Mouse (Mus musculus) MEL (cell line): ENCODE measurements around the gene Rftn1.

Experiments used
- CHD2 ChIP-seq: IDR thresholded peaks from 2 replicates; pipeline ENCODE4 v1.6.1; 2011; ENCODE audit warnings: low read length, improper control_type of control experiment
- CTCF ChIP-seq, 3 experiments: IDR thresholded peaks in 2 of 3; conservative IDR thresholded peaks in 1 of 3; 2 replicates each; pipeline ENCODE4 v1.5.1; 2011 to 2012; ENCODE audit warnings: low read length in 3 of 3, low read depth in 2 of 3, mild to moderate bottlenecking in 2 of 3, improper control_type of control experiment in 1 of 3, inconsistent platforms in 1 of 3, mixed read lengths in 1 of 3, moderate library complexity in 1 of 3; ENCODE audit not compliant: control insufficient read depth in 1 of 3, insufficient read depth in 1 of 3, poor library complexity in 1 of 3, severe bottlenecking in 1 of 3
- EP300 ChIP-seq, 2 experiments: IDR thresholded peaks; 2 replicates each; pipeline ENCODE4 v1.6.1; 2011; ENCODE audit warnings: improper control_type of control experiment in 2 of 2, low read length in 2 of 2, low read depth in 1 of 2, mild to moderate bottlenecking in 1 of 2
- GABPA ChIP-seq: IDR thresholded peaks from 2 replicates; pipeline ENCODE4 v1.6.1; 2012; ENCODE audit warnings: low read depth, mild to moderate bottlenecking, inconsistent platforms, low read length, improper control_type of control experiment, moderate library complexity
- GATA1 ChIP-seq: IDR thresholded peaks from 2 replicates; pipeline ENCODE4 v1.6.1; 2011; ENCODE audit warnings: low read depth, low read length, improper control_type of control experiment
- MEF2A ChIP-seq: IDR thresholded peaks from 2 replicates; pipeline ENCODE4 v1.6.1; 2014; ENCODE audit warnings: low read depth, mild to moderate bottlenecking, inconsistent platforms, low read length, improper control_type of control experiment; ENCODE audit not compliant: poor library complexity, insufficient replicate concordance, severe bottlenecking; ENCODE audit errors: extremely low read depth
- MXI1 ChIP-seq: IDR thresholded peaks from 2 replicates; pipeline ENCODE4 v1.6.1; 2011; ENCODE audit warnings: mild to moderate bottlenecking, low read depth, low read length, improper control_type of control experiment
- MYC ChIP-seq: IDR thresholded peaks from 2 replicates; pipeline ENCODE4 v1.6.1; 2011; ENCODE audit warnings: low read depth, mild to moderate bottlenecking, low read length, improper control_type of control experiment, moderate library complexity
- POLR2A ChIP-seq, 2 experiments: IDR thresholded peaks; 2 replicates each; pipeline ENCODE4 v1.6.1; 2011 to 2012; ENCODE audit warnings: low read length in 2 of 2, mild to moderate bottlenecking in 2 of 2, control low read depth in 1 of 2, improper control_type of control experiment in 1 of 2, low read depth in 1 of 2, moderate library complexity in 1 of 2; ENCODE audit not compliant: control insufficient read depth in 1 of 2, insufficient read depth in 1 of 2, poor library complexity in 1 of 2
- ZC3H11A ChIP-seq: IDR thresholded peaks from 2 replicates; pipeline ENCODE4 v1.6.1; 2012; ENCODE audit warnings: low read depth, mild to moderate bottlenecking, inconsistent platforms, low read length, improper control_type of control experiment

DNA sequence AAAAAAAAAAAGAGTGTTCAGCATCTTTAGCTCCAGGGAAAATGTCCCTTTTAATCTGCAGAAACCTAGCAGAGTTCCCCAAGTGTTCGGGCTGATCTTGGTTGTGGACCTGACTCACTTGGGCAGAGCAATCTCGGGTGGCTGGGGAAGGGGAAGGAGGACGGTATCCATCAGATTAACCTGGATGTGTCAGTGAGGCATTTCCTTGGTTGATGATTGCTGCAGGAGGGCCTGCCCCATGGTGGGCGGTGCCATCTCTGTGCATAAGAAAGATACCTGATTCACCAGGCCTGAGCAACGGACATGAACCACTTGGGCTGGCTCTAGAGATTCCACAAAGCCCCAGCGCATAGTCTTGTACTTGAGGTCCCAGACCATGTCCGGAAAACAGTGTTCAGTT lies 36.9 kb upstream of the Rftn1 start:
- TF ChIP-seq CTCF (IDR thresholded peaks at IDR 0.05 in 2 of 3, conservative IDR thresholded peaks at IDR 0.05 in 1 of 3; ENCODE audit: control insufficient read depth in 1 of 3, insufficient read depth in 1 of 3, low read depth in 2 of 3, low read length in 3 of 3, poor library complexity in 1 of 3, severe bottlenecking in 1 of 3) (no peak), ZC3H11A (no peak), GATA1 (no peak), GABPA (no peak), MXI1 (no peak), POLR2A (IDR thresholded peaks at IDR 0.05; ENCODE audit: control insufficient read depth in 1 of 2, insufficient read depth in 1 of 2, low read depth in 1 of 2, low read length in 2 of 2, poor library complexity in 1 of 2) (no peak), MYC (no peak), MEF2A (no peak), CHD2 (no peak), EP300 (IDR thresholded peaks at IDR 0.05; ENCODE audit: low read depth in 1 of 2, low read length in 2 of 2) (no peak)
